Mouse (Mus musculus) liver, embryonic 11.5 days (tissue): Measurements from ENCODE around the gene Gm19684. TPM values are rescaled to one million over a fixed set of nuclear protein-coding genes. Genes with fewer than 3 reads are reported as not detected.
"Not testable (repeated sequence)": the region's sequence is repeated elsewhere in the genome, so short reads cannot be mapped to it uniquely, and the experiment has no call there.

Source experiments
- ATAC-seq: fragments of 200-750 bp; cut with Nextera tagmentation; replicated peaks from 2 replicates; pipeline ENCODE4 v1.8.0; 2017; ENCODE audit warnings: moderate number of reproducible peaks, mild to moderate bottlenecking, moderate TSS enrichment, moderate library complexity; ENCODE audit not compliant: low FRiP score
- DNase-seq: peaks from one replicate; pipeline ENCODE4 v3.0.0-alpha.2; 2017; ENCODE audit warnings: low spot score
- H3K27ac ChIP-seq: fragments of 300-500 bp; sonication (generic); 2 replicates; pipeline ENCODE4 v1.5.1; 2014; ENCODE audit warnings: mild to moderate bottlenecking, low read depth, low read length, control low read depth
- H3K27me3 ChIP-seq: fragments of 300-500 bp; sonication (generic); replicated peaks from 2 replicates; pipeline ENCODE4 v1.6.1; 2014; ENCODE audit warnings: low read length, mixed read lengths; ENCODE audit not compliant: control insufficient read depth, insufficient read depth
- H3K36me3 ChIP-seq: fragments of 300-500 bp; sonication (generic); 2 replicates; pipeline ENCODE4 v1.6.1; 2014; ENCODE audit warnings: mild to moderate bottlenecking, low read length, moderate library complexity, mixed read lengths; ENCODE audit not compliant: control insufficient read depth, insufficient read depth
- H3K4me1 ChIP-seq: fragments of 300-500 bp; sonication (generic); replicated peaks from 2 replicates; pipeline ENCODE4 v1.6.1; 2014; ENCODE audit warnings: low read length, mixed read lengths; ENCODE audit not compliant: control insufficient read depth, insufficient read depth
- H3K4me2 ChIP-seq: fragments of 300-500 bp; sonication (generic); 2 replicates; pipeline ENCODE4 v1.6.1; 2014; ENCODE audit warnings: mild to moderate bottlenecking, control low read depth, moderate library complexity
- H3K4me3 ChIP-seq: fragments of 300-500 bp; sonication (generic); 2 replicates; pipeline ENCODE4 v1.5.1; 2014; ENCODE audit warnings: low read depth, low read length, control low read depth
- H3K9ac ChIP-seq: fragments of 300-500 bp; sonication (generic); 2 replicates; pipeline ENCODE4 v1.6.1; 2014; ENCODE audit warnings: low read depth, low read length, control low read depth
- H3K9me3 ChIP-seq: fragments of 300-500 bp; sonication (generic); 2 replicates; pipeline ENCODE4 v1.6.1; 2016; ENCODE audit warnings: low read length, inconsistent platforms, mixed read lengths; ENCODE audit not compliant: control insufficient read depth
- WGBS: fragments of 180-500 bp; shearing (Covaris S2); extraction: QIAGEN DNeasy Blood & Tissue Kit; methylation state at CpG from one replicate; pipeline ENCODE4 v1.1.7; 2014; 5-methylcytosine and 5-hydroxymethylcytosine counted together
- polyA plus RNA-seq: library from polyadenylated mRNA; unstranded; fragments of >200 nt; fragmentation: Nextera tagmentation; extraction: Ambion mirVana; gene quantifications from 2 replicates; pipeline ENCODE4 v1.2.1, GENCODE M21; 2014

Gm19684 gene
- polyA plus RNA-seq, 1 experiment from 2014 or later, result not detected

DNA sequence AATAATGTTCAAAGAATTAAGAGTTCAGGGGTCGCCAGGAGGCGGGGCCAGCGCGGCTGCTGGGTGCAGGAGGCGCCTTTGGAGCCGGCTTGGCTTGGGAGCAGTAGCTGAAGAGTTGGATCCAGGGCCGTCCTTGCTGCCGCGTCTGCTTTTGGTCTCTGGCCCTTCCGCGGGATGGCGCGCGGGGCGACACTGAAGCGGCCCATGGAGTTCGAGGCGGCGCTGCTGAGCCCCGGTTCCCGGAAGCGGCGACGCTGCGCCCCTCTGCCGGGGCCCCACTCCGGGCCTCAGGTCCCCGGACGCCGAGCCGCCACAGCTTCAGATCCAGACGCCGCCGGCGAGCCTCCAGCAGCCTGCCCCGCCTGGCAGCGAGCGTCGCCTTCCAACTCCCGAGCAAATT lies 57.5 kb downstream of the Gm19684 start:
- peak; percentile 40 for DNase-seq
- not testable (repeated sequence) for H3K9me3 ChIP-seq, ATAC-seq, H3K4me1 ChIP-seq, H3K27ac ChIP-seq, H3K9ac ChIP-seq, H3K36me3 ChIP-seq
- WGBS, result under 1% methylated on average over 40 of the region's 40 CpGs
- Histone ChIP-seq H3K4me3 (peak overlapping the region; percentile 28), H3K27me3 (peaks cover 30% of the 10 kb centered on the region), H3K4me2 (peak overlapping the region; percentile 55)

Other genes starting within 250 kb of the Gm19684 start
- gene Dhx16, start 241.9 kb upstream of the Gm19684 start, polyA plus RNA-seq, result 69.1 and 70.4 TPM in 2 replicates
- gene 2310061I04Rik, start 224.2 kb upstream of the Gm19684 start, polyA plus RNA-seq, result 33.7 and 34.0 TPM in 2 replicates
- gene Atat1, start 211.6 kb upstream of the Gm19684 start, polyA plus RNA-seq, result 39.5 and 40.0 TPM in 2 replicates
- 167 and 172 TPM in 2 replicates for gene Mrps18b, start 205.3 kb upstream of the Gm19684 start, polyA plus RNA-seq
- gene Ppp1r10, start 205.2 kb upstream of the Gm19684 start, polyA plus RNA-seq, result 35.4 and 39.7 TPM in 2 replicates
- 132 and 134 TPM in 2 replicates for gene Abcf1, start 151.9 kb upstream of the Gm19684 start, polyA plus RNA-seq
- gene Gnl1, start 141.8 kb upstream of the Gm19684 start, polyA plus RNA-seq, result 33.7 and 35.6 TPM in 2 replicates
- 22.0 and 22.8 TPM in 2 replicates for gene Prr3, start 141.4 kb upstream of the Gm19684 start, polyA plus RNA-seq
- 3.1 and 3.5 TPM in 2 replicates for gene H2-T24, start 101.1 kb upstream of the Gm19684 start, polyA plus RNA-seq
- gene H2-T23, start 88.8 kb upstream of the Gm19684 start, polyA plus RNA-seq, result 15.9 and 16.1 TPM in 2 replicates
- 9.5 and 10.2 TPM in 2 replicates for gene H2-T22, start 78.9 kb upstream of the Gm19684 start, polyA plus RNA-seq
- gene Gm6034, start 78.7 kb upstream of the Gm19684 start, polyA plus RNA-seq, result not detected in 2 replicates
- not detected in 2 replicates for gene Gm11127, start 63.3 kb upstream of the Gm19684 start, polyA plus RNA-seq
- not detected in 2 replicates for gene Gm7030, start 7.7 kb downstream of the Gm19684 start, polyA plus RNA-seq
- gene Gm8909, start 46.9 kb downstream of the Gm19684 start, polyA plus RNA-seq, result 0.25 and 0.31 TPM in 2 replicates
- not detected in 2 replicates for gene H2-T3, start 68.6 kb downstream of the Gm19684 start, polyA plus RNA-seq
- 101 and 112 TPM in 2 replicates for gene Rpp21, start 136.4 kb downstream of the Gm19684 start, polyA plus RNA-seq
- gene Trim39, start 150.6 kb downstream of the Gm19684 start, polyA plus RNA-seq, result 13.1 and 14.9 TPM in 2 replicates
- 0.25 TPM in 1 of 2 replicates, not detected in the other for gene H2-M10.2, start 164.8 kb downstream of the Gm19684 start, polyA plus RNA-seq
- gene H2-M10.1, start 204.5 kb downstream of the Gm19684 start, polyA plus RNA-seq, result not detected in 2 replicates
- not detected in 2 replicates for gene H2-M10.3, start 246.7 kb downstream of the Gm19684 start, polyA plus RNA-seq